Mouse (Mus musculus) hindbrain, embryonic 16.5 days (tissue): ENCODE results near the gene Dnajc1. TPM values are rescaled to one million over a fixed set of nuclear protein-coding genes. Genes with fewer than 3 reads are reported as not detected.

ENCODE experiments used
- ATAC-seq: fragments of 200-750 bp; cut with Nextera tagmentation; 2 replicates; pipeline ENCODE4 v1.8.0; 2017; ENCODE audit warnings: moderate TSS enrichment, moderate library complexity
- H3K27ac ChIP-seq: fragments of 300-500 bp; sonication (generic); 2 replicates; pipeline ENCODE4 v1.5.1; 2014; ENCODE audit warnings: low read depth, mild to moderate bottlenecking, control low read depth, low read length, moderate library complexity
- H3K27me3 ChIP-seq: fragments of 300-500 bp; sonication (generic); replicated peaks from 2 replicates; pipeline ENCODE4 v1.6.1; 2014; ENCODE audit warnings: low read length; ENCODE audit not compliant: control insufficient read depth, insufficient read depth
- H3K36me3 ChIP-seq: fragments of 300-500 bp; sonication (generic); 2 replicates; pipeline ENCODE4 v1.6.1; 2014; ENCODE audit warnings: mild to moderate bottlenecking, low read length, moderate library complexity, mixed read lengths; ENCODE audit not compliant: control insufficient read depth, insufficient read depth
- H3K4me1 ChIP-seq: fragments of 300-500 bp; sonication (generic); 2 replicates; pipeline ENCODE4 v1.6.1; 2014; ENCODE audit warnings: low read depth, low read length; ENCODE audit not compliant: control insufficient read depth, insufficient read depth
- H3K4me2 ChIP-seq: fragments of 300-500 bp; sonication (generic); 2 replicates; pipeline ENCODE4 v1.6.1; 2014; ENCODE audit warnings: mild to moderate bottlenecking, low read length, control low read depth, moderate library complexity
- H3K4me3 ChIP-seq: fragments of 300-500 bp; sonication (generic); 2 replicates; pipeline ENCODE4 v1.5.1; 2014; ENCODE audit warnings: mild to moderate bottlenecking, low read length, control low read depth, moderate library complexity
- H3K9ac ChIP-seq: fragments of 300-500 bp; sonication (generic); 2 replicates; pipeline ENCODE4 v1.6.1; 2014; ENCODE audit warnings: low read depth, mild to moderate bottlenecking, control low read depth, low read length, moderate library complexity
- H3K9me3 ChIP-seq: fragments of 300-500 bp; sonication (generic); 2 replicates; pipeline ENCODE4 v1.6.1; 2014; ENCODE audit warnings: mild to moderate bottlenecking, low read length, moderate library complexity; ENCODE audit not compliant: control insufficient read depth
- WGBS: fragments of 180-500 bp; shearing (Covaris S2); extraction: QIAGEN DNeasy Blood & Tissue Kit; methylation state at CpG from one replicate; pipeline ENCODE4 v1.1.7; 2014; 5-methylcytosine and 5-hydroxymethylcytosine counted together
- polyA plus RNA-seq: library from polyadenylated mRNA; unstranded; fragments of >200 nt; fragmentation: Nextera tagmentation; extraction: Ambion mirVana; gene quantifications from 2 replicates; pipeline ENCODE4 v1.2.1, GENCODE M21; 2015

The Dnajc1 gene
- polyA plus RNA-seq, 1 experiment from 2014 or later, result 21.7 TPM

GRCm38 (mm10) chr2:18188367-18188766 lies 204.3 kb downstream of the Dnajc1 start:
- Histone ChIP-seq H3K9me3 (no peaks in the 10 kb centered on the region), H3K4me3 (no peak overlapping the region), H3K27me3 (no peaks in the 10 kb centered on the region), H3K4me1 (no peaks in the 10 kb centered on the region), H3K27ac (no peak overlapping the region), H3K9ac (no peak overlapping the region), H3K36me3 (no peaks in the 10 kb centered on the region; the same call in 1 of the 2 replicates), H3K4me2 (no peak overlapping the region)
- 94% methylated on average over 2 of the region's 2 CpGs for WGBS
- no peak for ATAC-seq

DNA sequence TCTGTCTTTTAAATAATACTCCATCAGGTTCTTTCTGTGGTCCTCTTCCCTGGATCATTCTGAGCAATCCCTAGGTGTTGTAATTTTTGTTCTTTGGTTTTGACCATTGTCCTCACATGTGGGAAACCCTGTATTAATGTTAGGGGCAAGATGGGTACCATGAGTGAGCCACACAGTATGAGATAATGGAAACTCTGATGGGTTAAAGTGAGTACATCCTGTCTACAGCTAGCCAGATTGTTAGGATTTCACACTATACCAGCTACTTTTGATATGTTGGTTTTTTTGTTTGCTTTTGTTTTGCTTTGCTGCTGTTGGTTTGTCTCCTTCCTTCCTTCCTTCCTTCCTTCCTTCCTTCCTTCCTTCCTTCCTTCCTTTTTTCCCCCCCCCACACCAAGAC lies 209.6 kb downstream of the Dnajc1 start:
- Histone ChIP-seq H3K36me3 (no peaks in the 10 kb centered on the region), H3K4me3 (no peak overlapping the region), H3K4me1 (no peaks in the 10 kb centered on the region), H3K9ac (no peak overlapping the region), H3K4me2 (no peak overlapping the region), H3K27me3 (no peaks in the 10 kb centered on the region), H3K27ac (no peak overlapping the region), H3K9me3 (no peaks in the 10 kb centered on the region)
- ATAC-seq, result no peak

GRCm38 (mm10) chr2:18181631-18182030 lies 211.0 kb downstream of the Dnajc1 start:
- 92% methylated on average over 3 of the region's 3 CpGs for WGBS
- no peak overlapping the region for H3K4me2 ChIP-seq
- H3K4me1 ChIP-seq, result no peaks in the 10 kb centered on the region
- H3K9me3 ChIP-seq, result no peaks in the 10 kb centered on the region
- no peaks in the 10 kb centered on the region for H3K27me3 ChIP-seq
- no peak overlapping the region for H3K27ac ChIP-seq
- no peak overlapping the region for H3K4me3 ChIP-seq
- no peak for ATAC-seq
- H3K9ac ChIP-seq, result no peak overlapping the region
- peaks cover 3% of the 10 kb centered on the region for H3K36me3 ChIP-seq

GRCm38 (mm10) chr2:18180323-18180722 lies 212.3 kb downstream of the Dnajc1 start:
- Histone ChIP-seq H3K27me3 (no peaks in the 10 kb centered on the region), H3K36me3 (peaks cover 3% of the 10 kb centered on the region), H3K4me1 (no peaks in the 10 kb centered on the region), H3K4me3 (no peak overlapping the region), H3K9me3 (no peaks in the 10 kb centered on the region), H3K9ac (no peak overlapping the region), H3K27ac (no peak overlapping the region), H3K4me2 (no peak overlapping the region)
- WGBS, result 97% methylated on average over 5 of the region's 5 CpGs
- no peak for ATAC-seq

GRCm38 (mm10) chr2:18176235-18176634 lies 216.4 kb downstream of the Dnajc1 start:
- no peaks in the 10 kb centered on the region for H3K4me1 ChIP-seq

GRCm38 (mm10) chr2:18175234-18175633 lies 217.4 kb downstream of the Dnajc1 start:
- 23% methylated on average over 1 of the region's 1 CpGs for WGBS

More at GRCm38 (mm10) chr2:18176235-18176634, 216.4 kb downstream of the Dnajc1 start:
- Histone ChIP-seq H3K36me3 (peaks cover 3% of the 10 kb centered on the region), H3K27me3 (no peaks in the 10 kb centered on the region), H3K4me3 (no peak overlapping the region), H3K9me3 (no peaks in the 10 kb centered on the region), H3K4me2 (no peak overlapping the region), H3K27ac (no peak overlapping the region), H3K9ac (no peak overlapping the region)
- ATAC-seq, result no peak
- WGBS, result 96% methylated on average over 3 of the region's 3 CpGs

GRCm38 (mm10) chr2:18169174-18169948 lies 223.3 kb downstream of the Dnajc1 start:
- no peak for ATAC-seq
- Histone ChIP-seq H3K36me3 (no peaks in the 10 kb centered on the region), H3K4me1 (no peaks in the 10 kb centered on the region), H3K4me2 (no peak overlapping the region), H3K27me3 (no peaks in the 10 kb centered on the region), H3K4me3 (no peak overlapping the region), H3K9ac (no peak overlapping the region), H3K9me3 (no peaks in the 10 kb centered on the region), H3K27ac (no peak overlapping the region)
- WGBS, result 80% methylated on average over 1 of the region's 1 CpGs

More at GRCm38 (mm10) chr2:18175234-18175633, 217.4 kb downstream of the Dnajc1 start:
- no peak overlapping the region for H3K4me3 ChIP-seq
- H3K4me2 ChIP-seq, result no peak overlapping the region
- no peak overlapping the region for H3K27ac ChIP-seq
- peaks cover 3% of the 10 kb centered on the region for H3K36me3 ChIP-seq
- no peaks in the 10 kb centered on the region for H3K27me3 ChIP-seq
- ATAC-seq, result no peak
- H3K9ac ChIP-seq, result no peak overlapping the region
- H3K4me1 ChIP-seq, result no peaks in the 10 kb centered on the region
- no peaks in the 10 kb centered on the region for H3K9me3 ChIP-seq

DNA sequence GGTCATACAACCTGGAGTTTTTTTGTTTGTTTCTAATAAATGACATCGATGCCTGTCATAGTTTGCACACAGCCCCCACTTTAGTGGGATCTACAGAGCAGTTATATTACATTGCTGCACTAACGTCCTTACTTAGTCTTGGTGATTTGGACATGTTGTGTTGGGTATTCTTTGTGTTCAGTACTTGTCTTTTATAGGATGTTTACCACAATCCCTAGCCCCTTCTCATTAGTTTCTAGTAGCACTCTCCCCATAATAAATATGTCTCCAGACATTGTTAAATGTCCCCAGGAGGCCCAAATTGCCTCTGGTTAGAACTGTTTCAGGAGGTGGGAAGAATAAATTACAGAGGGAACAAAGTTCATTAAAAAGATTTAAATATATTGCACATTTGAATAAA lies 227.1 kb downstream of the Dnajc1 start:
- Histone ChIP-seq H3K9ac (no peak overlapping the region), H3K36me3 (0 out of 2 replicates have a peak, but pooled peaks cover 3% of the 10 kb centered on the region), H3K9me3 (no peaks in the 10 kb centered on the region), H3K4me3 (no peak overlapping the region), H3K4me2 (no peak overlapping the region), H3K27me3 (no peaks in the 10 kb centered on the region), H3K4me1 (no peaks in the 10 kb centered on the region), H3K27ac (no peak overlapping the region)
- 62% methylated on average over 2 of the region's 2 CpGs for WGBS
- no peak for ATAC-seq

DNA sequence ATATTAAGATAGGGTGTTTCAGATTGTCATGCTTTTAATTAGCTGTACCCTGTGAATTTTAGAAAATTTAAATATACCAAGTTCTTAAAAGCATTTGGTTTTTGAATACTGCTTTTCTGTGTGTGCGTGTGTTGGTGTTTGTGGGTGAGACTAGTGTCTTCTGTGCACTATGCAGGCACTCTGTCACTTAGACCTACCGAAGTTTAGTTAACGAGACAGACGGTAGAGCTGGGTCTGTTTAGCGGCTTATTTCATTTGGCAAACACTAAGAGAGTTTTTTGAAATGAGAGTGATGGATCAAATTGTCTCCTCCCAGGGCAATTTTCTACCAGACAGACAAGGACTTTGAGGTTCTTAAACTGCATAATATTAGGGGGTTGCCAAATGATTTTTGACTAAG lies 231.6 kb downstream of the Dnajc1 start:
- Histone ChIP-seq H3K4me2 (no peak overlapping the region), H3K4me1 (no peaks in the 10 kb centered on the region), H3K27me3 (no peaks in the 10 kb centered on the region), H3K36me3 (peaks cover 9% of the 10 kb centered on the region), H3K27ac (no peak overlapping the region; the same call in 1 of the 2 replicates), H3K9me3 (no peaks in the 10 kb centered on the region), H3K4me3 (no peak overlapping the region), H3K9ac (no peak overlapping the region)
- 75% methylated on average over 5 of the region's 5 CpGs for WGBS
- no peak for ATAC-seq
